Mouse (Mus musculus): Measurements from ENCODE around the gene Zfp143.
"Not testable (repeated sequence)": the region's sequence is repeated elsewhere in the genome, so short reads cannot be mapped to it uniquely, and the experiment has no call there.

Gene Zfp143

GRCm38 (mm10) chr7:110105041-110105440, 44.0 kb downstream of the Zfp143 start:
- Histone ChIP-seq H3K9me3 (ENCODE audit: low read length) (no peaks in the 10 kb centered on the region), H3K36me3 (ENCODE audit: insufficient read depth, low read length) (no peaks in the 10 kb centered on the region), H3K4me1 (replicated peaks; ENCODE audit: low read depth, low read length) (peaks cover 59% of the 10 kb centered on the region), H3K4me3 (replicated peaks; ENCODE audit: low read length) (no peak overlapping the region), H3K27me3 (ENCODE audit: insufficient read depth, low read length) (no peaks in the 10 kb centered on the region)
- TF ChIP-seq CTCF (conservative IDR thresholded peaks at IDR 0.05; ENCODE audit: low read length) (no peak), POU5F1 (IDR thresholded peaks at IDR 0.05; ENCODE audit: borderline replicate concordance, low read length) (no peak), NANOG (IDR thresholded peaks at IDR 0.05; ENCODE audit: borderline replicate concordance, low read length) (no peak)

GRCm38 (mm10) chr7:110106633-110107032, 45.6 kb downstream of the Zfp143 start:
- Histone ChIP-seq H3K27me3 (ENCODE audit: insufficient read depth, low read length) (no peaks in the 10 kb centered on the region), H3K4me3 (replicated peaks; ENCODE audit: low read length) (no peak overlapping the region), H3K36me3 (ENCODE audit: insufficient read depth, low read length) (no peaks in the 10 kb centered on the region), H3K4me1 (replicated peaks; ENCODE audit: low read depth, low read length) (peaks cover 46% of the 10 kb centered on the region), H3K9me3 (ENCODE audit: low read length) (no peaks in the 10 kb centered on the region)
- TF ChIP-seq CTCF (conservative IDR thresholded peaks at IDR 0.05; ENCODE audit: low read length): no peak
- no peak for TF ChIP-seq POU5F1 (IDR thresholded peaks at IDR 0.05; ENCODE audit: borderline replicate concordance, low read length)
- no peak for TF ChIP-seq NANOG (IDR thresholded peaks at IDR 0.05; ENCODE audit: borderline replicate concordance, low read length)

- not testable (repeated sequence) for H3K9me3 ChIP-seq (ENCODE audit: low read length); H3K4me3 ChIP-seq (replicated peaks; ENCODE audit: low read length); H3K36me3 ChIP-seq (ENCODE audit: insufficient read depth, low read length); H3K27me3 ChIP-seq (ENCODE audit: insufficient read depth, low read length)
- peaks cover 33% of the 10 kb centered on the region for H3K4me1 ChIP-seq (replicated peaks; ENCODE audit: low read depth, low read length)
Measured at GRCm38 (mm10) chr7:110108524-110108923, 47.5 kb downstream of the Zfp143 start.

- TF ChIP-seq POU5F1 (IDR thresholded peaks at IDR 0.05; ENCODE audit: borderline replicate concordance, low read length) (no peak), CTCF (conservative IDR thresholded peaks at IDR 0.05; ENCODE audit: low read length) (no peak)
- H3K27me3 ChIP-seq (ENCODE audit: insufficient read depth, low read length): no peaks in the 10 kb centered on the region
- no peaks in the 10 kb centered on the region for H3K36me3 ChIP-seq (ENCODE audit: insufficient read depth, low read length)
- H3K9me3 ChIP-seq (ENCODE audit: low read length): no peaks in the 10 kb centered on the region
- peaks cover 27% of the 10 kb centered on the region for H3K4me1 ChIP-seq (replicated peaks; ENCODE audit: low read depth, low read length)
- H3K4me3 ChIP-seq (replicated peaks; ENCODE audit: low read length): peak overlapping the region; percentile 20
Measured at GRCm38 (mm10) chr7:110108967-110109610, 48.1 kb downstream of the Zfp143 start.

GRCm38 (mm10) chr7:110110061-110110656, 49.1 kb downstream of the Zfp143 start:
- Histone ChIP-seq H3K36me3 (ENCODE audit: insufficient read depth, low read length) (no peaks in the 10 kb centered on the region), H3K27me3 (ENCODE audit: insufficient read depth, low read length) (no peaks in the 10 kb centered on the region), H3K4me3 (replicated peaks; ENCODE audit: low read length) (no peak overlapping the region), H3K9me3 (ENCODE audit: low read length) (no peaks in the 10 kb centered on the region), H3K4me1 (replicated peaks; ENCODE audit: low read depth, low read length) (peaks cover 22% of the 10 kb centered on the region)
- TF ChIP-seq CTCF (conservative IDR thresholded peaks at IDR 0.05; ENCODE audit: low read length) (no peak), NANOG (IDR thresholded peaks at IDR 0.05; ENCODE audit: borderline replicate concordance, low read length) (no peak), POU5F1 (IDR thresholded peaks at IDR 0.05; ENCODE audit: borderline replicate concordance, low read length) (no peak)

GRCm38 (mm10) chr7:110114699-110115098, 53.7 kb downstream of the Zfp143 start:
- Histone ChIP-seq H3K4me1 (replicated peaks; ENCODE audit: low read depth, low read length) (peaks cover 45% of the 10 kb centered on the region), H3K4me3 (replicated peaks; ENCODE audit: low read length) (no peak overlapping the region), H3K27me3 (ENCODE audit: insufficient read depth, low read length) (no peaks in the 10 kb centered on the region), H3K36me3 (ENCODE audit: insufficient read depth, low read length) (no peaks in the 10 kb centered on the region), H3K9me3 (ENCODE audit: low read length) (no peaks in the 10 kb centered on the region)
- TF ChIP-seq POU5F1 (IDR thresholded peaks at IDR 0.05; ENCODE audit: borderline replicate concordance, low read length): no peak
- no peak for TF ChIP-seq NANOG (IDR thresholded peaks at IDR 0.05; ENCODE audit: borderline replicate concordance, low read length)
- TF ChIP-seq CTCF (conservative IDR thresholded peaks at IDR 0.05; ENCODE audit: low read length): no peak

- Histone ChIP-seq H3K4me3 (replicated peaks; ENCODE audit: low read length) (peak overlapping the region; percentile 35; the same call in 1 of the 2 replicates), H3K27me3 (ENCODE audit: insufficient read depth, low read length) (no peaks in the 10 kb centered on the region), H3K9me3 (ENCODE audit: low read length) (no peaks in the 10 kb centered on the region), H3K36me3 (ENCODE audit: insufficient read depth, low read length) (no peaks in the 10 kb centered on the region), H3K4me1 (replicated peaks; ENCODE audit: low read depth, low read length) (peaks cover 53% of the 10 kb centered on the region)
- TF ChIP-seq POU5F1 (IDR thresholded peaks at IDR 0.05; ENCODE audit: borderline replicate concordance, low read length): no peak
- no peak for TF ChIP-seq CTCF (conservative IDR thresholded peaks at IDR 0.05; ENCODE audit: low read length)
- no peak for TF ChIP-seq NANOG (IDR thresholded peaks at IDR 0.05; ENCODE audit: borderline replicate concordance, low read length)
Measured at GRCm38 (mm10) chr7:110116731-110117291, 55.8 kb downstream of the Zfp143 start.

- Histone ChIP-seq H3K4me3 (replicated peaks; ENCODE audit: low read length) (no peak overlapping the region), H3K4me1 (replicated peaks; ENCODE audit: low read depth, low read length) (peaks cover 53% of the 10 kb centered on the region), H3K36me3 (ENCODE audit: insufficient read depth, low read length) (no peaks in the 10 kb centered on the region), H3K9me3 (ENCODE audit: low read length) (no peaks in the 10 kb centered on the region), H3K27me3 (ENCODE audit: insufficient read depth, low read length) (no peaks in the 10 kb centered on the region)
- no peak for TF ChIP-seq NANOG (IDR thresholded peaks at IDR 0.05; ENCODE audit: borderline replicate concordance, low read length)
- no peak for TF ChIP-seq POU5F1 (IDR thresholded peaks at IDR 0.05; ENCODE audit: borderline replicate concordance, low read length)
- TF ChIP-seq CTCF (conservative IDR thresholded peaks at IDR 0.05; ENCODE audit: low read length): no peak
Measured at GRCm38 (mm10) chr7:110118448-110118847, 57.4 kb downstream of the Zfp143 start.

Data from E14TG2a.4 (cell line).